Mouse (Mus musculus) midbrain, embryonic 14.5 days (tissue): ENCODE data around the gene Sgpp2. TPM values are rescaled to one million over a fixed set of nuclear protein-coding genes. Genes with fewer than 3 reads are reported as not detected.

ENCODE experiments used
- ATAC-seq: fragments of 200-750 bp; cut with Nextera tagmentation; 2 replicates; pipeline ENCODE4 v1.8.0; 2017; ENCODE audit warnings: moderate number of reproducible peaks, moderate library complexity; ENCODE audit not compliant: low FRiP score, low TSS enrichment
- DNase-seq: peaks from one replicate; pipeline ENCODE4 v3.0.0-alpha.2; 2015
- H3K27ac ChIP-seq: fragments of 300-500 bp; sonication (generic); replicated peaks from 2 replicates; pipeline ENCODE4 v1.5.1; 2014; ENCODE audit warnings: mild to moderate bottlenecking, low read depth, low read length, moderate library complexity
- H3K27me3 ChIP-seq: fragments of 300-500 bp; sonication (generic); 2 replicates; pipeline ENCODE4 v1.6.1; 2014; ENCODE audit warnings: low read length, control low read depth, mixed read lengths; ENCODE audit not compliant: control insufficient read depth, insufficient read depth
- H3K36me3 ChIP-seq: fragments of 300-500 bp; sonication (generic); 2 replicates; pipeline ENCODE4 v1.6.1; 2014; ENCODE audit warnings: low read length, control low read depth; ENCODE audit not compliant: control insufficient read depth, insufficient read depth
- H3K4me1 ChIP-seq: fragments of 300-500 bp; sonication (generic); 2 replicates; pipeline ENCODE4 v1.6.1; 2014; ENCODE audit warnings: mild to moderate bottlenecking, antibody characterized with exemption, low read length, control low read depth; ENCODE audit not compliant: control insufficient read depth, insufficient read depth
- H3K4me2 ChIP-seq: fragments of 300-500 bp; sonication (generic); 2 replicates; pipeline ENCODE4 v1.6.1; 2014; ENCODE audit warnings: mild to moderate bottlenecking, low read length, moderate library complexity
- H3K4me3 ChIP-seq: fragments of 300-500 bp; sonication (generic); replicated peaks from 2 replicates; pipeline ENCODE4 v1.5.1; 2014; ENCODE audit warnings: low read depth, low read length
- H3K9ac ChIP-seq: fragments of 300-500 bp; sonication (generic); replicated peaks from 2 replicates; pipeline ENCODE4 v1.6.1; 2014; ENCODE audit warnings: mild to moderate bottlenecking, low read length, moderate library complexity
- H3K9me3 ChIP-seq: fragments of 300-500 bp; sonication (generic); 2 replicates; pipeline ENCODE4 v1.6.1; 2016; ENCODE audit warnings: low read length, control low read depth, mixed read lengths; ENCODE audit not compliant: control insufficient read depth
- WGBS: fragments of 180-500 bp; shearing (Covaris S2); extraction: QIAGEN DNeasy Blood & Tissue Kit; methylation state at CpG from one replicate; pipeline ENCODE4 v1.1.7; 2014; 5-methylcytosine and 5-hydroxymethylcytosine counted together
- polyA plus RNA-seq: library from polyadenylated mRNA; unstranded; fragments of >200 nt; fragmentation: Nextera tagmentation; extraction: Ambion mirVana; gene quantifications from 2 replicates; pipeline ENCODE4 v1.2.1, GENCODE M21; 2014

Sgpp2 gene
- polyA plus RNA-seq, 1 experiment from 2014 or later: 1.5 TPM

GRCm38 (mm10) chr1:78454659-78455058 lies 144.5 kb downstream of the Sgpp2 start:
- Histone ChIP-seq H3K4me2 (no peak overlapping the region), H3K27ac (no peak overlapping the region), H3K9ac (no peak overlapping the region), H3K4me1 (no peaks in the 10 kb centered on the region), H3K4me3 (no peak overlapping the region), H3K27me3 (no peaks in the 10 kb centered on the region), H3K36me3 (peaks cover 64% of the 10 kb centered on the region), H3K9me3 (no peaks in the 10 kb centered on the region)
- 22% methylated on average over 7 of the region's 7 CpGs for WGBS
- ATAC-seq (no peak), DNase-seq (peak; percentile 84)

Other genes with a start within 250 kb of the Sgpp2 start
- gene Pax3, start 113.2 kb upstream of the Sgpp2 start, polyA plus RNA-seq: 16.0 and 23.6 TPM in 2 replicates
- gene Farsb, start 178.6 kb downstream of the Sgpp2 start, polyA plus RNA-seq: 158 and 168 TPM in 2 replicates
- gene Mogat1, start 200.6 kb downstream of the Sgpp2 start, polyA plus RNA-seq: 0.72 TPM in 1 of 2 replicates, not detected in the other
- 0.81 and 1.2 TPM in 2 replicates for gene BC035947, start 201.8 kb downstream of the Sgpp2 start, polyA plus RNA-seq